Mouse (Mus musculus) C2C12 (cell line): ENCODE data around the gene Slc35e4.

Experiments used
- CTCF ChIP-seq: IDR thresholded peaks from one replicate; pipeline ENCODE4 v1.5.1; 2011; ENCODE audit not compliant: control insufficient read depth, insufficient read depth, insufficient read length
- MAX ChIP-seq: IDR thresholded peaks from one replicate; pipeline ENCODE4 v1.6.1; 2011; ENCODE audit warnings: mild to moderate bottlenecking, control low read depth
- MYOG ChIP-seq: IDR thresholded peaks from one replicate; pipeline ENCODE4 v1.6.1; 2011; ENCODE audit not compliant: control insufficient read depth, insufficient read length; ENCODE audit errors: extremely low read depth

- TF ChIP-seq CTCF (no peak), MAX (no peak), MYOG (no peak)
Measured at GRCm38 (mm10) chr11:3931511-3932211, 17.2 kb upstream of the Slc35e4 start, which contains the start of gene Tcn2.
